Mouse (Mus musculus) thymus, adult 2 months (tissue): ENCODE results near the gene Cd151. TPM values are rescaled to one million over a fixed set of nuclear protein-coding genes. Genes with fewer than 3 reads are reported as not detected.

Source experiments
- DNase-seq: peaks from one replicate; pipeline ENCODE4 v3.0.0; 2021
- H3K27ac ChIP-seq: fragments of 200-500 bp; 2 replicates; pipeline ENCODE4 v1.5.1; 2012; ENCODE audit warnings: low read length, control low read depth; ENCODE audit not compliant: control insufficient read depth, insufficient read depth
- H3K27me3 ChIP-seq: fragments of 200-500 bp; 2 replicates; pipeline ENCODE4 v1.6.1; 2012; ENCODE audit warnings: mild to moderate bottlenecking, low read length, moderate library complexity, mixed read lengths; ENCODE audit not compliant: control insufficient read depth, insufficient read depth
- H3K36me3 ChIP-seq: fragments of 200-500 bp; 2 replicates; pipeline ENCODE4 v1.6.1; 2012; ENCODE audit warnings: mild to moderate bottlenecking, low read length, moderate library complexity; ENCODE audit not compliant: control insufficient read depth, insufficient read depth
- H3K4me1 ChIP-seq: fragments of 200-500 bp; replicated peaks from 2 replicates; pipeline ENCODE4 v1.6.1; 2012; ENCODE audit warnings: low read length; ENCODE audit not compliant: control insufficient read depth, insufficient read depth
- H3K4me3 ChIP-seq: fragments of 200-500 bp; 2 replicates; pipeline ENCODE4 v1.5.1; 2012; ENCODE audit warnings: mild to moderate bottlenecking, low read length, control low read depth, moderate library complexity; ENCODE audit not compliant: control insufficient read depth, insufficient read depth
- CTCF ChIP-seq: fragments of 200-500 bp; IDR thresholded peaks from 2 replicates; pipeline ENCODE4 v1.5.1; 2012; ENCODE audit warnings: mild to moderate bottlenecking, control low read depth, low read length, moderate library complexity, borderline replicate concordance; ENCODE audit not compliant: control insufficient read depth, poor library complexity, insufficient read depth; ENCODE audit errors: extremely low read depth
- POLR2A ChIP-seq: fragments of 200-500 bp; IDR thresholded peaks from 2 replicates; pipeline ENCODE4 v1.6.1; 2012; ENCODE audit warnings: mild to moderate bottlenecking, low read length, control low read depth, moderate library complexity; ENCODE audit not compliant: control insufficient read depth, poor library complexity, insufficient read depth; ENCODE audit errors: extremely low read depth
- WGBS: fragments of 180-500 bp; shearing (Covaris S2); methylation state at CpG from one replicate; pipeline ENCODE4 v1.1.7; 2018; 5-methylcytosine and 5-hydroxymethylcytosine counted together
- polyA plus RNA-seq: library from polyadenylated mRNA; depleted of rRNA; stranded (reverse); fragments of >200 nt; gene quantifications from 2 replicates; pipeline ENCODE4 v1.2.3, GENCODE M21; 2012

Cd151 gene
- polyA plus RNA-seq, 1 experiment = 186 TPM

DNA sequence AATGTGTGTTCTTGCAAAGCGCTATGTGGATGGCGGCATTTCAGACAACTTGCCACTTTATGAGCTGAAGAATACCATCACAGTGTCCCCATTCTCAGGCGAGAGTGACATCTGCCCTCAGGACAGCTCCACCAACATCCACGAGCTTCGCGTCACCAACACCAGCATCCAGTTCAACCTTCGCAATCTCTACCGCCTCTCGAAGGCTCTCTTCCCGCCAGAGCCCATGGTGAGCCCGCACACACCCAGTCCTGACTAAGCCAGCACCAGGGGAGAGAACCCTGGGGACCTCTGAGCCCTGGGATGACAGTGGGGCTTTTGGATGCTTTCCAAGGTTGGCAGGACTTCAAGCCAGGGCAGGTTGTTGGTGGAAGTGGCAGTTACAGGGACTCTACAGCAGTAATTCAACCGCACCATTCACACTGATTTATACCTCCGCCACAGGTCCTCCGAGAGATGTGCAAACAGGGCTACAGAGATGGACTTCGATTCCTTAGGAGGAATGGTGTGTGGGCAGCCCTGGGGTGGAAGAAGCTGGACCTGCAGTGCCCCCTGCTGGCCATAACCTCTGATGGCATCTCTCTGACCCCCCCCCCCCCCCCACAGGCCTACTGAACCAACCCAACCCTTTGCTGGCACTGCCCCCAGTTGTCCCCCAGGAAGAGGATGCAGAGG is 9.1 kb upstream of the Cd151 start:
- H3K27me3 ChIP-seq = peaks cover 2% of the 10 kb centered on the region; the same call in 1 of the 2 replicates
- WGBS = 92% methylated on average over 15 of the region's 15 CpGs
- peaks cover 26% of the 10 kb centered on the region for H3K4me1 ChIP-seq
- DNase-seq = peak; percentile 50
- H3K27ac ChIP-seq = no peak overlapping the region
- H3K36me3 ChIP-seq = no peaks in the 10 kb centered on the region
- TF ChIP-seq CTCF = peak; percentile 75; the same call in 1 of the 2 replicates
- TF ChIP-seq POLR2A = no peak
- no peak overlapping the region for H3K4me3 ChIP-seq

DNA sequence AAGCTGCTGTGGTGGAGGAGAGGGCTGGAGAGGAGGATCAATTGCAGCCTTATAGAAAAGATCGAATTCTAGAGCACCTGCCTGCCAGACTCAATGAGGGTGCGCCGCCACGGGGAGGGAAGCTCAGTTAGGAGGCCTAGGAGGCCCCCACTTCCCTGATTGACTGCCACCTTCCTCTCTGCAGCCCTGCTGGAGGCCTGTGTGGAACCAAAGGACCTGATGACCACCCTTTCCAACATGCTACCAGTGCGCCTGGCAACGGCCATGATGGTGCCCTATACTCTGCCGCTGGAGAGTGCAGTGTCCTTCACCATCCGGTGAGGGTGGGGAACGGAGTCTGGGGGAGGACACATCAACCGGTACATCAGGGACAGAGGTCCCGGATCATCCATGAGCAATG is 8.5 kb upstream of the Cd151 start:
- H3K27me3 ChIP-seq = peaks cover 2% of the 10 kb centered on the region; the same call in 1 of the 2 replicates
- WGBS = 96% methylated on average over 11 of the region's 11 CpGs
- no peaks in the 10 kb centered on the region for H3K36me3 ChIP-seq
- H3K27ac ChIP-seq = no peak overlapping the region
- TF ChIP-seq CTCF (no peak), POLR2A (no peak)
- DNase-seq = no peak
- no peak overlapping the region for H3K4me3 ChIP-seq
- peaks cover 26% of the 10 kb centered on the region for H3K4me1 ChIP-seq

DNA sequence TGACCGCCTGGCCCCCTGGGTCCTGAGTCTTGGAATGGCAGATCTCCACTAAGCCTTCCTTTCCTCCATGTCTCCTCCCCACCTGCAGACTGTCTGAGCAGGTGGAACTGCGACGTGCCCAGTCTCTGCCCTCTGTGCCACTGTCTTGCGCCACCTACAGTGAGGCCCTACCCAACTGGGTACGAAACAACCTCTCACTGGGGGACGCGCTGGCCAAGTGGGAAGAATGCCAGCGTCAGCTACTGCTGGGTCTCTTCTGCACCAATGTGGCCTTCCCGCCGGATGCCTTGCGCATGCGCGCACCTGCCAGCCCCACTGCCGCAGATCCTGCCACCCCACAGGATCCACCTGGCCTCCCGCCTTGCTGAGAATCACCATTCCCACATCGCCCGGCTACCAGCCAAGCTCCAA is 7.9 kb upstream of the Cd151 start:
- DNase-seq = no peak
- 97% methylated on average over 17 of the region's 17 CpGs for WGBS

DNA sequence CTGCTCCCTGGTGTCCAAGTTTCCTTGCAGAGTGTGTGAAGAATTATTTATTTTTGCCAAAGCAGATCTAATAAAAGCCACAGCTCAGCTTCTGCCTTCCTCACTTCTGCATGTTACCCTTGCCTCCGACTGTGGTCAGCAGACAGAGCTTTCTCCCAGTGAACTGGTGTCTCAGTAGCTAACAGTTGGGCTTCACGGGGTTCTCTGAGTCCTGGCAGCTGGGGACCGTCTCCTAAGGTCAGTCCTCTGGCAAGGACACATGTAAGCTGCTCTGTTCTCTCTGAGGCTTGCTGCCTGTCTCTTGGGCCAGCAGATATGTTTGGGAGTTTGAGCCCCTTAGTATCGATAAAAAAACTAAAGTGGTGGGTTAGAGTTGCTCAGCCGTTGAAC is 7.2 kb upstream of the Cd151 start:
- Histone ChIP-seq H3K36me3 (no peaks in the 10 kb centered on the region), H3K27ac (no peak overlapping the region), H3K4me3 (no peak overlapping the region), H3K27me3 (peaks cover 2% of the 10 kb centered on the region; the same call in 1 of the 2 replicates), H3K4me1 (peaks cover 19% of the 10 kb centered on the region)
- DNase-seq = no peak
- TF ChIP-seq POLR2A (no peak), CTCF (no peak)
- 90% methylated on average over 5 of the region's 5 CpGs for WGBS

More for the DNA sequence above, 7.9 kb upstream of the Cd151 start:
- Histone ChIP-seq H3K36me3 (no peaks in the 10 kb centered on the region), H3K27ac (no peak overlapping the region), H3K4me1 (peaks cover 25% of the 10 kb centered on the region), H3K27me3 (peaks cover 2% of the 10 kb centered on the region; the same call in 1 of the 2 replicates), H3K4me3 (no peak overlapping the region)
- no peak for TF ChIP-seq CTCF
- TF ChIP-seq POLR2A = no peak

DNA sequence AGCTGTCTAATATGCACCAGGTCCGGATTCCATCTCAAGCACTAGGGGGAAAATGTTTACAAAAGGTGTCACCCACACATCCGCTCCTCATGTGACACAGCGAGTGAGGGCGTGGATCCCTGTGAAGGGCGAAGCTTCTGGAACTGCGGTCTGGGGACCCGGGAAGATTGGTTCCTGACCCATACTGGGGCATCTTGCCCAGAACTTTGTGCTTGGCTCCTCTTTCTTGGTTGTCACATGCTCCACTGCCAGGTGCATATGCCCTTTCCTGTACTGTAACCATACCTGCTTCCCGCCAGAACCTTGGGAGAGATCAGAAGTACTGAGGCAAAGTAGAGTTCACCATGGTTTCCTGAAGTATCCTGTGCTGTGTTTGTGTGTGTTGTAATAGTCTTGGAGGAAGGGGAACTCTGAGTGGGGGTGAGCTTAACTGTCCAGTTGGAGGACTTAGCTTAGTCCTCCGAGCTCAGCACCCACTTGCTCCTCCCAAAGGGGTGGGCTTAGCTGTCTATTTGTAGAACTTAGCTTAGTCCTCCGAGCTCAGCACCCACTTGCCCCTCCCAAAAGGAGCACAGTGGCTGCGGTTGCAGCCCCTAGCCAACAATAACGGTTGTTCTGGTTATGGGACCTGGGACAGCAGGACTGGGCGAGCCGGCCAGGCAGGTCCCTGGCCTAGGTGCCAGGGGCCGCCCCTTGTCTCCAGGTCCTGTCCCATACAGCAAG is 6.6 kb upstream of the Cd151 start, which contains the start of gene Cracr2b:
Gene Cracr2b (plus strand): TSS at position 704 of the 723 bp plus-strand sequence.
- no peak for DNase-seq
- TF ChIP-seq CTCF = no peak
- TF ChIP-seq POLR2A = no peak
- H3K4me3 ChIP-seq = peak within 1 kb of the TSS; percentile 12; the same call in 1 of the 2 replicates
- no peak within 1 kb of the TSS for H3K27ac ChIP-seq
- peaks cover 19% of the 10 kb centered on the region for H3K4me1 ChIP-seq
- 88% methylated on average over 15 of the region's 15 CpGs for WGBS
- H3K36me3 ChIP-seq = no peaks in the 10 kb centered on the region
- H3K27me3 ChIP-seq = peaks cover 2% of the 10 kb centered on the region; the same call in 1 of the 2 replicates

DNA sequence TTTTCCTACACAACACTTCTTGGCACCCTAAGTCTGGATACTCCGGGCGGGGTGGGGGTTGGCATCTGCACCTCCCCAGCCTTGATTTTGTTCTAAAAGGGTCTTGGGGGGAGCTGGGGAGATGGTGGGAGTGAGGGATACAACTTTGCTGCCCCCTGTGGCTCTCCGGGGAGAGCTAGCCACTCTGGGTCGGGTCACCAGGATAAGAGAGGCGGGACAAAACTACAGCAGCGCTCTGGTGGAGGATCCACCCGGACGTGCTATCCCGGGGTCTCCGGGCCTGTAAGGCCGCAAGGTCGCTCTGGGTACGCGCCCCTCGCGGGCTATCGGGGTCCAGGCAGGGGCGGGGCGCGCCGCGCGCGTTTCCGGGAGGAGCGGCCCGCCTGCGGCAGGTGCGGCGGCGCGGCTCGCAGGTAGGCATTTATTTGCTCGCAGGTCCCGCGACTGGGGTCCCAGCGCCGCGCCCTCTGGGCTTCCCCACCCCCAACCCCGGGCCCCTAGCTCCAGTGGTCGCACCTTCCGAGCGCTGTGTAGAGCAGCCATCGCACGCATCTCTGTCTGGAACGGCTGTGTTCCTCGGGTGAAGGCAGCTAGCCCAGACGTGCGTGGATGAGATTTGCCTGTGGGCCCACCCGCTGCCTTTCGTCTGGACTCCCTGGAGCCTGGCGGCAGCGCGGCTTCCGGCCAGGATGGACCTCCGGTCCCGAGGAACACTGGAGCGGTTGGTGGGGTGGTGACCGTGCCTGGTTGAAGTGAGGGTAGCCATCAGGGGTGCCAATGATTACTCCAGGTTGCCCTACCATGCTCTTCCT is 5.5 kb upstream of the Cd151 start:
- no peak overlapping the region for H3K27ac ChIP-seq
- TF ChIP-seq CTCF (0 out of 2 replicates have a peak, but pooled peaks have one; percentile 28), POLR2A (no peak)
- peak overlapping the region; percentile 12; the same call in 1 of the 2 replicates for H3K4me3 ChIP-seq
- peaks cover 11% of the 10 kb centered on the region for H3K4me1 ChIP-seq
- no peaks in the 10 kb centered on the region for H3K36me3 ChIP-seq
- WGBS = 10% methylated on average over 58 of the region's 59 CpGs
- peaks cover 2% of the 10 kb centered on the region; the same call in 1 of the 2 replicates for H3K27me3 ChIP-seq
- DNase-seq = no peak
